Mouse (Mus musculus): ENCODE measurements around the gene AC170998.1. TPM values are rescaled to one million over a fixed set of nuclear protein-coding genes. Genes with fewer than 3 reads are reported as not detected.

AC170998.1 gene
- polyA plus RNA-seq, 1 experiment from 2014 or later: 2.7 TPM

Other genes with a start within 250 kb of the AC170998.1 start
- gene Fkbp5, start 208.6 kb upstream of the AC170998.1 start, polyA plus RNA-seq (2015; fragmentation: Nextera tagmentation; extraction: Ambion mirVana): 38.5 and 43.8 TPM in 2 replicates
- gene Armc12, start 195.3 kb upstream of the AC170998.1 start, polyA plus RNA-seq (2015; fragmentation: Nextera tagmentation; extraction: Ambion mirVana): not detected in 2 replicates
- gene Clpsl2, start 176.7 kb upstream of the AC170998.1 start, polyA plus RNA-seq (2015; fragmentation: Nextera tagmentation; extraction: Ambion mirVana): not detected in 2 replicates
- gene Clps, start 165.3 kb upstream of the AC170998.1 start, polyA plus RNA-seq (2015; fragmentation: Nextera tagmentation; extraction: Ambion mirVana): 0.35 and 1.8 TPM in 2 replicates
- gene Lhfpl5, start 150.4 kb upstream of the AC170998.1 start, polyA plus RNA-seq (2015; fragmentation: Nextera tagmentation; extraction: Ambion mirVana): 0.48 and 0.50 TPM in 2 replicates
- 62.2 and 69.2 TPM in 2 replicates for gene Srpk1, start 103.4 kb upstream of the AC170998.1 start, polyA plus RNA-seq (2015; fragmentation: Nextera tagmentation; extraction: Ambion mirVana)
- 0.43 and 0.74 TPM in 2 replicates for gene Slc26a8, start 35.9 kb upstream of the AC170998.1 start, polyA plus RNA-seq (2015; fragmentation: Nextera tagmentation; extraction: Ambion mirVana)
- 46.1 and 49.8 TPM in 2 replicates for gene Mapk14, start 34.8 kb upstream of the AC170998.1 start, polyA plus RNA-seq (2015; fragmentation: Nextera tagmentation; extraction: Ambion mirVana)
- 78.6 and 80.0 TPM in 2 replicates for gene Mapk13, start 43.2 kb downstream of the AC170998.1 start, polyA plus RNA-seq (2015; fragmentation: Nextera tagmentation; extraction: Ambion mirVana)
- gene Brpf3, start 75.0 kb downstream of the AC170998.1 start, polyA plus RNA-seq (2015; fragmentation: Nextera tagmentation; extraction: Ambion mirVana): 9.5 and 10.6 TPM in 2 replicates
- gene Pnpla1, start 132.3 kb downstream of the AC170998.1 start, polyA plus RNA-seq (2015; fragmentation: Nextera tagmentation; extraction: Ambion mirVana): not detected in 2 replicates
- 0.08 and 0.40 TPM in 2 replicates for gene 4930539E08Rik, start 189.2 kb downstream of the AC170998.1 start, polyA plus RNA-seq (2015; fragmentation: Nextera tagmentation; extraction: Ambion mirVana)
- 0.15 TPM in 1 of 2 replicates, not detected in the other for gene Pxt1, start 217.8 kb downstream of the AC170998.1 start, polyA plus RNA-seq (2015; fragmentation: Nextera tagmentation; extraction: Ambion mirVana)
- 76.4 and 83.2 TPM in 2 replicates for gene Kctd20, start 225.9 kb downstream of the AC170998.1 start, polyA plus RNA-seq (2015; fragmentation: Nextera tagmentation; extraction: Ambion mirVana)

Data from lung, embryonic 16.5 days (tissue).